Mouse (Mus musculus): ENCODE measurements at regions not wholly inside any gene's neighbourhood (a gene's known extent, or its start where the extent isn't known, plus 50 kb on each side); places are given as distances from the start of the nearest gene placed in this dataset.

GRCm38 (mm10) chrX:99325460-99325859 is 145.6 kb downstream of the Pja1 start:
- no peak overlapping the region for H3K4me2 ChIP-seq (ENCODE audit: low read length)
- DNase-seq (ENCODE audit: low spot score) (no peak), ATAC-seq (replicated peaks; ENCODE audit: low FRiP score, low read depth) (no peak)
- H3K4me1 ChIP-seq (replicated peaks; ENCODE audit: insufficient read depth, low read length) = 0 out of 2 replicates have a peak, but pooled peaks cover 8% of the 10 kb centered on the region
- no peaks in the 10 kb centered on the region for H3K9me3 ChIP-seq (replicated peaks; ENCODE audit: low read length)
- H3K27me3 ChIP-seq (ENCODE audit: insufficient read depth, low read length) = no peaks in the 10 kb centered on the region
- H3K27ac ChIP-seq = peak overlapping the region; percentile 42
- no peak overlapping the region for H3K4me3 ChIP-seq (replicated peaks; ENCODE audit: low read depth, low read length)
- TF ChIP-seq CTCF (IDR thresholded peaks at IDR 0.05; ENCODE audit: low read depth) = no peak
- H3K9ac ChIP-seq (ENCODE audit: low read depth, low read length) = no peak overlapping the region
- WGBS = 53% methylated on average over 8 of the region's 8 CpGs
- no peaks in the 10 kb centered on the region for H3K36me3 ChIP-seq (ENCODE audit: insufficient read depth, low read length)

GRCm38 (mm10) chrX:99324546-99325170 is 146.4 kb downstream of the Pja1 start:
- DNase-seq (ENCODE audit: low spot score) (no peak), ATAC-seq (replicated peaks; ENCODE audit: low FRiP score, low read depth) (no peak)
- H3K4me2 ChIP-seq (ENCODE audit: low read length) = no peak overlapping the region
- no peaks in the 10 kb centered on the region for H3K9me3 ChIP-seq (replicated peaks; ENCODE audit: low read length)
- 0 out of 2 replicates have a peak, but pooled peaks cover 8% of the 10 kb centered on the region for H3K4me1 ChIP-seq (replicated peaks; ENCODE audit: insufficient read depth, low read length)
- TF ChIP-seq CTCF (IDR thresholded peaks at IDR 0.05; ENCODE audit: low read depth) = no peak
- H3K27ac ChIP-seq = no peak overlapping the region
- H3K27me3 ChIP-seq (ENCODE audit: insufficient read depth, low read length) = no peaks in the 10 kb centered on the region
- H3K4me3 ChIP-seq (replicated peaks; ENCODE audit: low read depth, low read length) = no peak overlapping the region
- H3K36me3 ChIP-seq (ENCODE audit: insufficient read depth, low read length) = no peaks in the 10 kb centered on the region
- WGBS = 68% methylated on average over 6 of the region's 6 CpGs
- no peak overlapping the region for H3K9ac ChIP-seq (ENCODE audit: low read depth, low read length)

- no peaks in the 10 kb centered on the region for H3K9me3 ChIP-seq (replicated peaks; ENCODE audit: low read length)
- WGBS = 54% methylated on average over 7 of the region's 7 CpGs
- TF ChIP-seq CTCF (IDR thresholded peaks at IDR 0.05; ENCODE audit: low read depth) = no peak
- ATAC-seq (replicated peaks; ENCODE audit: low FRiP score, low read depth) (0 out of 2 replicates have a peak, but pooled peaks have one; percentile 11), DNase-seq (ENCODE audit: low spot score) (no peak)
- no peaks in the 10 kb centered on the region for H3K27me3 ChIP-seq (ENCODE audit: insufficient read depth, low read length)
- H3K9ac ChIP-seq (ENCODE audit: low read depth, low read length) = no peak overlapping the region
- H3K4me1 ChIP-seq (replicated peaks; ENCODE audit: insufficient read depth, low read length) = 0 out of 2 replicates have a peak, but pooled peaks cover 8% of the 10 kb centered on the region
- no peak overlapping the region for H3K4me3 ChIP-seq (replicated peaks; ENCODE audit: low read depth, low read length)
- peak overlapping the region; percentile 44 for H3K27ac ChIP-seq
- no peaks in the 10 kb centered on the region for H3K36me3 ChIP-seq (ENCODE audit: insufficient read depth, low read length)
- no peak overlapping the region for H3K4me2 ChIP-seq (ENCODE audit: low read length)
Measured at GRCm38 (mm10) chrX:99319791-99320190, 151.3 kb downstream of the Pja1 start.

- ATAC-seq (replicated peaks; ENCODE audit: low FRiP score, low read depth) (peak; percentile 62), DNase-seq (ENCODE audit: low spot score) (peak; percentile 59)
- no peak overlapping the region for H3K9ac ChIP-seq (ENCODE audit: low read depth, low read length)
- TF ChIP-seq CTCF (IDR thresholded peaks at IDR 0.05; ENCODE audit: low read depth) = no peak
- H3K4me1 ChIP-seq (replicated peaks; ENCODE audit: insufficient read depth, low read length) = 0 out of 2 replicates have a peak, but pooled peaks cover 6% of the 10 kb centered on the region
- no peaks in the 10 kb centered on the region for H3K27me3 ChIP-seq (ENCODE audit: insufficient read depth, low read length)
- no peaks in the 10 kb centered on the region for H3K9me3 ChIP-seq (replicated peaks; ENCODE audit: low read length)
- 0 out of 2 replicates have a peak overlapping the region, but pooled peaks have one; percentile 25 for H3K27ac ChIP-seq
- no peak overlapping the region for H3K4me2 ChIP-seq (ENCODE audit: low read length)
- WGBS = 51% methylated on average over 6 of the region's 6 CpGs
- no peaks in the 10 kb centered on the region for H3K36me3 ChIP-seq (ENCODE audit: insufficient read depth, low read length)
- no peak overlapping the region for H3K4me3 ChIP-seq (replicated peaks; ENCODE audit: low read depth, low read length)
Measured at GRCm38 (mm10) chrX:99319163-99319562, 151.9 kb downstream of the Pja1 start.

GRCm38 (mm10) chrX:99318141-99318540 is 152.9 kb downstream of the Pja1 start:
- 0 out of 2 replicates have a peak, but pooled peaks cover 6% of the 10 kb centered on the region for H3K4me1 ChIP-seq (replicated peaks; ENCODE audit: insufficient read depth, low read length)
- H3K9me3 ChIP-seq (replicated peaks; ENCODE audit: low read length) = no peaks in the 10 kb centered on the region
- H3K27me3 ChIP-seq (ENCODE audit: insufficient read depth, low read length) = no peaks in the 10 kb centered on the region
- H3K27ac ChIP-seq = peak overlapping the region; percentile 64
- no peak for TF ChIP-seq CTCF (IDR thresholded peaks at IDR 0.05; ENCODE audit: low read depth)
- WGBS = 43% methylated on average over 8 of the region's 8 CpGs
- DNase-seq (ENCODE audit: low spot score) = peak; percentile 49
- ATAC-seq (replicated peaks; ENCODE audit: low FRiP score, low read depth) = no peak
- H3K4me3 ChIP-seq (replicated peaks; ENCODE audit: low read depth, low read length) = no peak overlapping the region
- H3K36me3 ChIP-seq (ENCODE audit: insufficient read depth, low read length) = no peaks in the 10 kb centered on the region
- no peak overlapping the region for H3K4me2 ChIP-seq (ENCODE audit: low read length)
- no peak overlapping the region for H3K9ac ChIP-seq (ENCODE audit: low read depth, low read length)

GRCm38 (mm10) chrX:99317736-99318135 is 153.3 kb downstream of the Pja1 start:
- no peaks in the 10 kb centered on the region for H3K27me3 ChIP-seq (ENCODE audit: insufficient read depth, low read length)
- H3K9ac ChIP-seq (ENCODE audit: low read depth, low read length) = no peak overlapping the region
- H3K4me1 ChIP-seq (replicated peaks; ENCODE audit: insufficient read depth, low read length) = 0 out of 2 replicates have a peak, but pooled peaks cover 6% of the 10 kb centered on the region
- peak overlapping the region; percentile 64 for H3K27ac ChIP-seq
- no peaks in the 10 kb centered on the region for H3K36me3 ChIP-seq (ENCODE audit: insufficient read depth, low read length)
- H3K4me3 ChIP-seq (replicated peaks; ENCODE audit: low read depth, low read length) = no peak overlapping the region
- WGBS = 52% methylated on average over 10 of the region's 10 CpGs
- no peak for ATAC-seq (replicated peaks; ENCODE audit: low FRiP score, low read depth)
- no peak overlapping the region for H3K4me2 ChIP-seq (ENCODE audit: low read length)
- H3K9me3 ChIP-seq (replicated peaks; ENCODE audit: low read length) = no peaks in the 10 kb centered on the region
- no peak for TF ChIP-seq CTCF (IDR thresholded peaks at IDR 0.05; ENCODE audit: low read depth)
- no peak for DNase-seq (ENCODE audit: low spot score)

Measured in kidney, postnatal 0 days (tissue).